Mouse (Mus musculus): Measurements from ENCODE around the gene Hist1h2ao.
A peak's percentile ranks its signal among the peaks of the same experiment; 100 is the strongest.
"Not testable (repeated sequence)": the region's sequence is repeated elsewhere in the genome, so short reads cannot be mapped to it uniquely, and the experiment has no call there.

Gene Hist1h2ao

GRCm38 (mm10) chr13:21811539-21811938 lies 1.3 kb downstream of the Hist1h2ao start, which contains the start of gene Hist1h4m:
Gene Hist1h4m (plus strand): TSS chr13:21811746.
- DNase-seq, result peak; percentile 62

- DNase-seq, result not testable (repeated sequence)
Measured at GRCm38 (mm10) chr13:21812092-21812491, 1.8 kb downstream of the Hist1h2ao start.

- DNase-seq, result not testable (repeated sequence)
Measured at GRCm38 (mm10) chr13:21820082-21820890, 10.0 kb downstream of the Hist1h2ao start.

GRCm38 (mm10) chr13:21828511-21828910 lies 18.2 kb downstream of the Hist1h2ao start:
- DNase-seq, result no peak

GRCm38 (mm10) chr13:21830344-21830743 lies 20.1 kb downstream of the Hist1h2ao start:
- no peak for DNase-seq

- DNase-seq, result peak; percentile 40
Measured at GRCm38 (mm10) chr13:21831418-21832394, 21.4 kb downstream of the Hist1h2ao start, which contains the start of gene Hist1h4n. Gene Hist1h4n (minus strand): TSS chr13:21832196.

GRCm38 (mm10) chr13:21833461-21833860 lies 23.2 kb downstream of the Hist1h2ao start, which contains the start of the genes Hist1h2ap and Hist1h2br:
Gene Hist1h2ap (minus strand): TSS chr13:21833507.
Gene Hist1h2br (plus strand): TSS chr13:21833743.
- not testable (repeated sequence) for DNase-seq

- DNase-seq, result not testable (repeated sequence)
Measured at GRCm38 (mm10) chr13:21840508-21840907, 30.2 kb downstream of the Hist1h2ao start.

- DNase-seq, result not testable (repeated sequence)
Measured at GRCm38 (mm10) chr13:21846356-21846755, 36.1 kb downstream of the Hist1h2ao start.

GRCm38 (mm10) chr13:21847883-21848282 lies 37.6 kb downstream of the Hist1h2ao start:
- no peak for DNase-seq

- not testable (repeated sequence) for DNase-seq
Measured at GRCm38 (mm10) chr13:21850696-21851095, 40.4 kb downstream of the Hist1h2ao start.

- DNase-seq, result peak; percentile 5
Measured at GRCm38 (mm10) chr13:21852215-21852945, 42.1 kb downstream of the Hist1h2ao start.

- peak; percentile 75 for DNase-seq
Measured at GRCm38 (mm10) chr13:21855146-21855545, 44.9 kb downstream of the Hist1h2ao start.

- peak; percentile 48 for DNase-seq
Measured at GRCm38 (mm10) chr13:21855698-21856162, 45.5 kb downstream of the Hist1h2ao start.

All from lung, postnatal 36 days (tissue).